Mouse (Mus musculus) B cell, adult 62 days (primary cell): ENCODE measurements around the gene Efcab2. TPM values are rescaled to one million over a fixed set of nuclear protein-coding genes. Genes with fewer than 3 reads are reported as not detected.

ENCODE experiments used
- total RNA-seq: library from RNA; stranded (reverse); gene quantifications from 4 replicates; pipeline ENCODE4 v1.2.4, GENCODE M21; 2023

The Efcab2 gene
- 4.9 to 6.7 TPM (median 5.8 TPM) in 4 replicates for total RNA-seq

DNA sequence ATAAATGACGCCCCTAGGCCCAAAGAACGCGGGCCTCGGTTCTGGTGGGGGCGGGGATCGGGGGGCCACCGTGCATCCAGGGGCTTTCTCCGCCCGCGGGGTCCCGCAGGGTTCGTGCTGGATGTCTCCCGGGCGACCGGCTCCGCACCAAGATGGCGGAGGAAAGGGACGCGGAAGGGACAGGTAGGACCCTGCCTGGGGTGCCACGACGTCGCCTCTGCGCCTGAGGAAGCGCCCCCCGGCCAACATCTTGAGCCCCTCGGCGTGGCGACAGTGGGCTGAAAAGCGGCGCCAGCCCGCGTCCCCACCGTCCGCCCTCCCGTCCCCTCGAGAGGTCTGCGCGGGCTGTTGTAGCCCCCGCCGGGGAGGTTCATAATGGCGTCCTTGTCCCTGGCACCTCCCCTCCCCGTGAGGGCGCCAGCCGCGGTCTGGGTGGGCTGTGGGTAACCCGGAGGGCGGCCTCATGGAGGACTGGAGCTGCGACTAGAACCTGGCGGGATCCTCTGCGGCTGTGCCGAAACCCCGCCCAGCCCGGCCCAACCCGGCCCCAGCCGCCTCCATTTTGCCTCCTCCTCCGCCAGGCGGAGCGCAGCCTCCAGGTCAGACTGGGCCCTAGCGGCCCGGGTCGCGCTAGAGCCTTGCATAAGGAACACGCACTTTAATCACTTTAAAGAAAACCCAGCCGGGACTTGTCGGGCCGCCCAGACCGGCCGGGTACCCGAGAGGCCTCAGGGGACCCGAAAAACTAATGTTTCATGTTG, at the start of gene Efcab2:
Gene Efcab2, plus strand, starts transcription at position 135 of the 761 bp plus-strand sequence.

DNA sequence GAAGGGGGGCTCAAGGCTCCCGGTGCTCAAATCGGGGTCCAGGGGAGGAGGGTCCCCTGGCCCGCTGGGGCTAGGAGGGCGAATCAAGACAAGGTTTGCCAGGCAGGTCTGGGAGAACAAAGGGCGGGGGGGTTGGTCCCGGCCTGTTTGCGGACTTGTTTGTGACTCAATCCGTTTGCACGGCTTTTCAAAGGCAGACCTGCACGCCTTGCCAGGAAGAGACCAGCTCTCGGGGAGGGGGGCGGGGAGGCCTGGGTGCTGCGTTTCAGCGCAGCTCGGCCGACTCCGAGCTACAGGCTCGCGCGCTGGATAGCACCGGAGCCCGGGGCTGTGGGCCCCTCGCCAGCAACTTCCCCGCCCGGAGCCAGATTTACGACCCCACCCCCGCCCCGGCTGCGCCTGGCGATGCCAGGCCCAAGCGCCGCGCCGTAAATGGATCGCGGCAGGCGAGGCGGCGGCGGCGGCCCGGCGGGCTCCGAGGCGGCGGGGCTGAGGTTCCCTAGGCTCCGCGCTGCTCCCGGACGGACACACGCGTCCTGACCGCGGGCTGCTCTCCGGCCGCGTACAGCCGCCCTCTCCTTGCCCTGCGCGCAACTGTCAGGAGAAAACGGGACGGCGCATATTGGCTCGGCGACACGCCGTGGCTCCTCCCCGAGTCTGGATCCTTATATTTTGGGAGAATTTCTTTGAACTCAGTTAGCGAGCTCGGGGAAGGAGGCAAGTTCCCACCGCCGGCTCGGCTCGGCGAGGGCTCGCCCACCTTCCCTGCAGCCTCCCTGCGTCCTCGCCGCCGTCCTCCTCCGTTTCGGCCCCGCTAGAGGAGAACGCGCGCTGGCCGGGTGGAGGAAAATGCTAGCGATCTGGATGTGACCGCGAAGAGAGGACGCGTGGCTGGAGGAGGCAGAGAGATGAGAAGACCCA, 122.8 kb downstream of the Efcab2 start, which contains the start of gene Kif26b:
Gene Kif26b, plus strand, starts transcription at position 695 of the 921 bp plus-strand sequence.

Other genes starting within 250 kb of the Efcab2 start
- gene Desi2, start 218.7 kb upstream of the Efcab2 start, total RNA-seq: 16.6 to 19.7 TPM (median 17.9 TPM) in 4 replicates
- 46.6 to 59.9 TPM (median 57.2 TPM) in 4 replicates for gene Cox20, start 87.0 kb upstream of the Efcab2 start, total RNA-seq
- gene Hnrnpu, start 68.3 kb upstream of the Efcab2 start, total RNA-seq: 755 to 786 TPM (median 760 TPM) in 4 replicates
- not detected in 4 replicates for gene Kif26b, start 123.0 kb downstream of the Efcab2 start, total RNA-seq